Mouse (Mus musculus) left cerebral cortex, postnatal 25 days (tissue): Measurements from ENCODE around the gene Iqsec1. TPM values are rescaled to one million over a fixed set of nuclear protein-coding genes. Genes with fewer than 3 reads are reported as not detected.
A peak's percentile ranks its signal among the peaks of the same experiment; 100 is the strongest.

Source experiments
- DNase-seq, 2 experiments: peaks; one replicate each; pipeline ENCODE4 v3.0.0; 2022; ENCODE audit warnings: low spot score in 2 of 2, mixed read lengths in 1 of 2
- intact Hi-C: fragments of 180-260 bp; cut with DNase I; formaldehyde crosslinking; loops from one replicate; pipeline ENCODE4 v1.15.1; 2025
- total RNA-seq, 2 experiments: library from RNA; stranded (reverse); gene quantifications; 2 replicates each; pipeline ENCODE4 v1.2.3; 2021

The Iqsec1 gene
- total RNA-seq, 2 experiments from 2014 or later: 317 to 348 TPM

- intact Hi-C loops: no loop called here
- peak in 1 of 2 experiments; percentile 77 for DNase-seq
Observed at GRCm38 (mm10) chr6:90984101-90984500, 4.4 kb downstream of the Iqsec1 start.

- intact Hi-C loops: no loop called here
- DNase-seq: peak in 1 of 2 experiments; percentile 82
Observed at GRCm38 (mm10) chr6:90974279-90974678, 14.2 kb downstream of the Iqsec1 start.

GRCm38 (mm10) chr6:90969341-90969871, 19.1 kb downstream of the Iqsec1 start:
- intact Hi-C loops: no loop called here
- no peak for DNase-seq

GRCm38 (mm10) chr6:90953349-90953748, 35.1 kb downstream of the Iqsec1 start:
- peak in 1 of 2 experiments; percentile 68 for DNase-seq
- intact Hi-C loops: no loop called here

- intact Hi-C loops: no loop called here
Observed at GRCm38 (mm10) chr6:90950936-90951335, 37.5 kb downstream of the Iqsec1 start.

GRCm38 (mm10) chr6:90948097-90948496, 40.4 kb downstream of the Iqsec1 start:
- intact Hi-C loops: no loop called here

More at GRCm38 (mm10) chr6:90950936-90951335, 37.5 kb downstream of the Iqsec1 start:
- no peak for DNase-seq

GRCm38 (mm10) chr6:90945560-90946230, 42.8 kb downstream of the Iqsec1 start:
- DNase-seq: peak; percentile 68 to 92
- intact Hi-C loops: no loop called here

More at GRCm38 (mm10) chr6:90948097-90948496, 40.4 kb downstream of the Iqsec1 start:
- no peak for DNase-seq

- intact Hi-C loops: no loop called here
- DNase-seq: peak in 1 of 2 experiments; percentile 45
Observed at GRCm38 (mm10) chr6:90941257-90941656, 47.2 kb downstream of the Iqsec1 start.

- intact Hi-C loops: no loop called here
- DNase-seq: no peak
Observed at GRCm38 (mm10) chr6:90933656-90934055, 54.8 kb downstream of the Iqsec1 start.

- no peak for DNase-seq
- intact Hi-C loops: loop anchor here (5.0 kb wide), 1 partner anchor 58 kb away; the partner anchor contains the start of gene Iqsec1
Observed at GRCm38 (mm10) chr6:90928806-90929205, 59.7 kb downstream of the Iqsec1 start.

- peak in 1 of 2 experiments; percentile 76 for DNase-seq
- intact Hi-C loops: loop anchor here (2.0 to 5.0 kb wide), 2 partner anchors 62 to 97 kb away; partner anchors contain the start of gene Iqsec1
Observed at GRCm38 (mm10) chr6:90925472-90925871, 63.0 kb downstream of the Iqsec1 start.

- DNase-seq: peak in 1 of 2 experiments; percentile 83
- intact Hi-C loops: loop anchor here (2.0 to 5.0 kb wide), 2 partner anchors 63 to 96 kb away; partner anchors contain the start of gene Iqsec1
Observed at GRCm38 (mm10) chr6:90924796-90925195, 63.7 kb downstream of the Iqsec1 start.

GRCm38 (mm10) chr6:90924379-90924778, 64.1 kb downstream of the Iqsec1 start:
- DNase-seq: no peak
- intact Hi-C loops: loop anchor here (2.0 kb wide), 1 partner anchor 96 kb away; no protein-coding TSS in a partner anchor

- no peak for DNase-seq
- intact Hi-C loops: no loop called here
Observed at GRCm38 (mm10) chr6:90921259-90921946, 67.1 kb downstream of the Iqsec1 start.

- intact Hi-C loops: no loop called here
- no peak for DNase-seq
Observed at GRCm38 (mm10) chr6:90920510-90921220, 67.8 kb downstream of the Iqsec1 start.

- no peak for DNase-seq
- intact Hi-C loops: no loop called here
Observed at GRCm38 (mm10) chr6:90919636-90920420, 68.7 kb downstream of the Iqsec1 start.

GRCm38 (mm10) chr6:90915585-90915984, 72.9 kb downstream of the Iqsec1 start:
- no peak for DNase-seq
- intact Hi-C loops: no loop called here

- intact Hi-C loops: loop anchor here (2.0 to 5.0 kb wide), 2 partner anchors 27 to 74 kb away; partner anchors contain the start of gene Iqsec1
- peak in 1 of 2 experiments; percentile 77 for DNase-seq
Observed at GRCm38 (mm10) chr6:90913771-90914170, 74.7 kb downstream of the Iqsec1 start.

GRCm38 (mm10) chr6:90912768-90913167, 75.7 kb downstream of the Iqsec1 start:
- DNase-seq: peak in 1 of 2 experiments; percentile 73
- intact Hi-C loops: loop anchor here (2.0 to 5.0 kb wide), 2 partner anchors 26 to 75 kb away; partner anchors contain the start of gene Iqsec1
